Mouse (Mus musculus) liver, adult 2 months (tissue): ENCODE results near the gene Rph3al. TPM values are rescaled to one million over a fixed set of nuclear protein-coding genes. Genes with fewer than 3 reads are reported as not detected.

ENCODE experiments used
- DNase-seq: peaks from one replicate; pipeline ENCODE4 v3.0.0-alpha.2; 2011; ENCODE audit warnings: low read depth, low spot score; ENCODE audit errors: extremely low read depth
- H3K27ac ChIP-seq: fragments of 200-500 bp; replicated peaks from 2 replicates; pipeline ENCODE4 v1.5.1; 2012; ENCODE audit warnings: low read depth, mild to moderate bottlenecking, control low read depth, inconsistent platforms, low read length; ENCODE audit not compliant: insufficient read depth
- H3K27me3 ChIP-seq: fragments of 200-500 bp; 2 replicates; pipeline ENCODE4 v1.6.1; 2012; ENCODE audit warnings: mild to moderate bottlenecking, moderate library complexity, low read length, inconsistent platforms; ENCODE audit not compliant: control insufficient read depth, insufficient read depth
- H3K36me3 ChIP-seq: fragments of 200-500 bp; 2 replicates; pipeline ENCODE4 v1.6.1; 2012; ENCODE audit warnings: low read length, inconsistent platforms; ENCODE audit not compliant: control insufficient read depth, insufficient read depth
- H3K4me1 ChIP-seq: fragments of 200-500 bp; 2 replicates; pipeline ENCODE4 v1.6.1; 2011; ENCODE audit warnings: low read length; ENCODE audit not compliant: control insufficient read depth, insufficient read depth
- H3K4me3 ChIP-seq: fragments of 200-500 bp; 2 replicates; pipeline ENCODE4 v1.5.1; 2011; ENCODE audit warnings: low read depth, mild to moderate bottlenecking, control low read depth, low read length, moderate library complexity; ENCODE audit not compliant: insufficient read depth
- H3K79me2 ChIP-seq: fragments of 200-500 bp; 2 replicates; pipeline ENCODE4 v1.6.1; 2012; ENCODE audit warnings: inconsistent platforms, mild to moderate bottlenecking, low read length, moderate library complexity; ENCODE audit not compliant: control insufficient read depth, insufficient read depth
- H3K9ac ChIP-seq: fragments of 200-500 bp; 2 replicates; pipeline ENCODE4 v1.6.1; 2012; ENCODE audit warnings: low read depth, mild to moderate bottlenecking, control low read depth, inconsistent platforms, low read length
- CTCF ChIP-seq: fragments of 200-500 bp; IDR thresholded peaks from 2 replicates; pipeline ENCODE4 v1.5.1; 2011; ENCODE audit warnings: low read depth, low read length, control low read depth
- POLR2A ChIP-seq: fragments of 200-500 bp; IDR thresholded peaks from 2 replicates; pipeline ENCODE4 v1.6.1; 2011; ENCODE audit warnings: low read length, control low read depth; ENCODE audit not compliant: insufficient read depth; ENCODE audit errors: extremely low read depth
- WGBS: fragments of 180-500 bp; shearing (Covaris S2); methylation state at CpG from one replicate; pipeline ENCODE4 v1.1.7; 2018; 5-methylcytosine and 5-hydroxymethylcytosine counted together
- polyA plus RNA-seq: library from polyadenylated mRNA; depleted of rRNA; stranded (reverse); fragments of >200 nt; gene quantifications from 2 replicates; pipeline ENCODE4 v1.2.3, GENCODE M21; 2012
- total RNA-seq: library from RNA; depleted of rRNA; stranded (reverse); fragments of >200 nt; gene quantifications from 2 replicates; pipeline ENCODE4 v1.2.3, GENCODE M21; 2014

The Rph3al gene
- total and polyA plus RNA-seq, 2 experiments, result 1.3 to 2.4 TPM

GRCm38 (mm10) chr11:75862466-75862865 lies 75.8 kb downstream of the Rph3al start:
- no peak for DNase-seq
- Histone ChIP-seq H3K4me1 (no peaks in the 10 kb centered on the region), H3K36me3 (no peaks in the 10 kb centered on the region), H3K9ac (no peak overlapping the region), H3K79me2 (no peaks in the 10 kb centered on the region), H3K27ac (no peak overlapping the region), H3K27me3 (no peaks in the 10 kb centered on the region), H3K4me3 (no peak overlapping the region)
- WGBS, result 71% methylated on average over 4 of the region's 4 CpGs
- TF ChIP-seq POLR2A (no peak), CTCF (no peak)

GRCm38 (mm10) chr11:75861653-75862052 lies 76.6 kb downstream of the Rph3al start:
- TF ChIP-seq POLR2A (no peak), CTCF (no peak)
- no peak for DNase-seq
- H3K27ac ChIP-seq, result no peak overlapping the region
- no peaks in the 10 kb centered on the region for H3K27me3 ChIP-seq
- no peaks in the 10 kb centered on the region for H3K79me2 ChIP-seq
- H3K4me1 ChIP-seq, result no peaks in the 10 kb centered on the region
- H3K4me3 ChIP-seq, result no peak overlapping the region
- no peaks in the 10 kb centered on the region for H3K36me3 ChIP-seq
- 89% methylated on average over 4 of the region's 4 CpGs for WGBS
- no peak overlapping the region for H3K9ac ChIP-seq

GRCm38 (mm10) chr11:75861213-75861612 lies 77.0 kb downstream of the Rph3al start:
- no peaks in the 10 kb centered on the region for H3K27me3 ChIP-seq
- no peaks in the 10 kb centered on the region for H3K79me2 ChIP-seq
- 85% methylated on average over 14 of the region's 14 CpGs for WGBS
- H3K4me3 ChIP-seq, result no peak overlapping the region
- no peak overlapping the region for H3K27ac ChIP-seq
- H3K36me3 ChIP-seq, result no peaks in the 10 kb centered on the region
- DNase-seq, result no peak
- H3K4me1 ChIP-seq, result no peaks in the 10 kb centered on the region
- TF ChIP-seq POLR2A, result no peak
- no peak for TF ChIP-seq CTCF
- no peak overlapping the region for H3K9ac ChIP-seq

- WGBS, result 79% methylated on average over 8 of the region's 8 CpGs
- DNase-seq, result no peak
- no peak overlapping the region for H3K27ac ChIP-seq
- no peak for TF ChIP-seq POLR2A
- no peak for TF ChIP-seq CTCF
- no peaks in the 10 kb centered on the region for H3K36me3 ChIP-seq
- no peak overlapping the region for H3K9ac ChIP-seq
- no peaks in the 10 kb centered on the region for H3K4me1 ChIP-seq
- H3K79me2 ChIP-seq, result no peaks in the 10 kb centered on the region
- no peak overlapping the region for H3K4me3 ChIP-seq
- no peaks in the 10 kb centered on the region for H3K27me3 ChIP-seq
These were observed 78.8 kb downstream of the Rph3al start for GRCm38 (mm10) chr11:75859460-75859859.

- DNase-seq, result no peak
- H3K36me3 ChIP-seq, result no peaks in the 10 kb centered on the region
- no peaks in the 10 kb centered on the region for H3K4me1 ChIP-seq
- 90% methylated on average over 2 of the region's 2 CpGs for WGBS
- no peaks in the 10 kb centered on the region for H3K27me3 ChIP-seq
- no peak overlapping the region for H3K4me3 ChIP-seq
- H3K79me2 ChIP-seq, result no peaks in the 10 kb centered on the region
- H3K27ac ChIP-seq, result no peak overlapping the region
- TF ChIP-seq POLR2A, result no peak
- no peak for TF ChIP-seq CTCF
- H3K9ac ChIP-seq, result no peak overlapping the region
These were observed 79.3 kb downstream of the Rph3al start for GRCm38 (mm10) chr11:75858975-75859374.

GRCm38 (mm10) chr11:75857781-75858180 lies 80.4 kb downstream of the Rph3al start:
- 74% methylated on average over 3 of the region's 3 CpGs for WGBS

More at GRCm38 (mm10) chr11:75857781-75858180, 80.4 kb downstream of the Rph3al start:
- TF ChIP-seq CTCF (no peak), POLR2A (no peak)
- Histone ChIP-seq H3K27ac (no peak overlapping the region), H3K4me1 (no peaks in the 10 kb centered on the region), H3K9ac (no peak overlapping the region), H3K36me3 (no peaks in the 10 kb centered on the region), H3K79me2 (no peaks in the 10 kb centered on the region), H3K4me3 (no peak overlapping the region), H3K27me3 (no peaks in the 10 kb centered on the region)
- DNase-seq, result no peak
